Mouse (Mus musculus) erythroblast, adult 5-6 weeks (primary cell): ENCODE measurements around the gene Bex6. TPM values are rescaled to one million over a fixed set of nuclear protein-coding genes. Genes with fewer than 3 reads are reported as not detected.
"Not testable (repeated sequence)": the region's sequence is repeated elsewhere in the genome, so short reads cannot be mapped to it uniquely, and the experiment has no call there.

Source experiments
- ATAC-seq: replicated peaks from 2 replicates; pipeline ENCODE4 v1.8.0; 2016; ENCODE audit warnings: moderate number of reproducible peaks, mild to moderate bottlenecking, moderate TSS enrichment, inconsistent platforms; ENCODE audit not compliant: poor library complexity, low FRiP score, severe bottlenecking
- total RNA-seq, 2 experiments: library from RNA; stranded (forward) in 1 of 2; stranded (reverse) in 1 of 2; fragments of 150-400 nt in 1 of 2; fragments of 200-764, 138-1000 nt in 1 of 2; gene quantifications; 2 replicates each; pipeline versions ENCODE4 v1.2.3 to v1.2.4; 2015 to 2017; ENCODE audit warnings: low replicate concordance in 2 of 2

Gene Bex6
- total RNA-seq, 2 experiments from 2014 or later, result 1.9 to 3.2 TPM

DNA sequence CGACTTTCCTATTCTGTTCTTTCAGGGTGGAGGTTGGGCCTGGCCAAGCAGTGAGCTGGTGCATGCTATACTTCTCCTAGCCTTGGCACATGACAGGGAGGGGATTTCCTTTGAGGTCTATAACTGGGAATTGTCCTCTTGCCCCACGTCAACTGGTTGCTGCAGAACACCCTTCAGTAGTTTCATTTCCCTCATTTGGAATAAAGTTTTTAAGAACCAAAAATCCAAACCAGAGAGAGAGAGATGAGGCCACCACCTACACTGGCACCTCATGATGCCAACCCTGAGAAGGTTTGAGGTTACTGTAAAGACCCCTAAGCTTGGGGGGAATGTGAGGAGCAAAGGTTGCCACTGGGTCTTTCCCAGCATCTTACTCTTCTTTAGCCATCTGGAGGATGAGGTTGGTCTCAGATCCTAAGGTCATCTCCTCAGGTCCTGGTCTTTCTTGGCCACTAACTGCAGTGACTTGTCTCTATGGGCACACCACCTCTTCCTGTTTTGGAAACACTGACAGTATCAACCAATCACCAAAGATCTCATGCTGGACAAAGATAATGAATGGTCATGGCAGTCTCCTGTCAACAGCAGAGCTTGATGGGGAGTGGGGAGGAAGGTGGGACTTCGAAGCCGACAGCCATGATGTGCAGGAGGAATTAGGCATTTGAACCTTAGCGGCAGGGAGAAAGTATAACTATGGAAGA is 8.4 kb upstream of the Bex6 start:
- ATAC-seq, result no peak

DNA sequence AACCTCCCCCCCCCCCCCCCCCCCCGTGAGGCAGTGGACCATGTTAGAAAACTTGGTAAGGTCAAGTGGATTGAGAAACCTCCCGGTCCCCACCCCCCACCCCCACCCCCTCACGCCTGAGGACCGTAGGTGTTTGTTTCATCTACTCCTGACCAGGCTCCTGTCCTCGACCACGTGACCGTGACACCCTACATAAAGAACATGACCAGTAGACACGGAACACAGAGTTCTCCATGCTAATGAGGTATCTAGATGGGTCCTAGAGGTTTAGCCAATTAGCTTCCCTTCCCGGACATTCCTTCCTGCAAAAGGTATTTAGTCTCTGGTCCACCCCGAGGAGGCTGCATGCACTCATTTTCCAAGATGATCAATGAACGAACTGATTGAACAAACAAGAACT is 6.2 kb upstream of the Bex6 start:
- ATAC-seq, result no peak

DNA sequence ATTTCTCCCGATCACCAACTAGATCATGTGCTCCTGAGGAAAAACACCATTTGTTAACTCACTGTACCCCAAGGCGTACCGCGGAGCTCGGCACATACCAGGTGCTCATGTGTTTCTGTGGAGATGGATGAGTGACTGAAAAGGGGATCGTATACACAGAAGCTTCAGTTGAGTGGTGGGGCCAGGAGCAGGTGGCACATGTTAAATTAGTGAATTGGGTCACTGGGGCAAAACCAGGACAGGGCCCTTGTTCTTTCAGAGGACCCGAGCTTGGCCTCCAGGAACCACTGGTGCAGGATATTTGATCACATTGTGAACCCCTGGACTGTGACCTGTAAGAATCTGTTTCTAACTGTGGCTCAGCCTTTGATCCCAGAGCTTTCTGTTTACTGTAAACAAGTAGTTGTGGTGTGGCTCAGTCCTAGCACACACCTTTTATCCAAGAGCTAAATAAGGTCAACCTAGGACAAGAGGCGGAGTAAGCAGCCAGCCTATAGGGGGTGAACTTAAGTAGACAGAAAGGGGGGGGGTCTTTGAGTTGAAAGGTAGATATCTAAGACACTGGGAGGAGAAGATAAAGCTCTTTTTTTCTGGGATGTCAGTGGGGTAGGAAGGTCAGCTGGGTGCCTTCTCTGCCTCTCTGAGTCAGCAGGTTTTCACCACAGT is 5.2 kb upstream of the Bex6 start:
- no peak for ATAC-seq

DNA sequence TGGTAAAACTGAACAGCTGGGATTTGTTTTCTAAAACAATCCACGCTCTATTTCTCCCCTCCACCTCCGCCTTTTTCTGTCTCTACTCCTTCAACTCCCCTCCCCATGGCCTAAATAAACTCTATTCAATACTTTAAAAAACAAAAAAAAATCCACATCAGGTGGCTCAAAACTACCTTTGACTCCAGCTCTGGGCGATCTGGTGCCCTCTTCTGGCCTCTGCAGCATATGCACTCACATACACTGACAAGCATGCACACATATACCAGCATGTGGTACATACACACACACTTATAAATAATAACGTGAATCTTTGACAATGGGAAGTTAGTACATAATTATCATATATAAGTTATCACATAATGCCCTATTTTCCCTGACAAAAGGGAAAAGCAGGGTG is 4.6 kb upstream of the Bex6 start:
- ATAC-seq, result no peak

DNA sequence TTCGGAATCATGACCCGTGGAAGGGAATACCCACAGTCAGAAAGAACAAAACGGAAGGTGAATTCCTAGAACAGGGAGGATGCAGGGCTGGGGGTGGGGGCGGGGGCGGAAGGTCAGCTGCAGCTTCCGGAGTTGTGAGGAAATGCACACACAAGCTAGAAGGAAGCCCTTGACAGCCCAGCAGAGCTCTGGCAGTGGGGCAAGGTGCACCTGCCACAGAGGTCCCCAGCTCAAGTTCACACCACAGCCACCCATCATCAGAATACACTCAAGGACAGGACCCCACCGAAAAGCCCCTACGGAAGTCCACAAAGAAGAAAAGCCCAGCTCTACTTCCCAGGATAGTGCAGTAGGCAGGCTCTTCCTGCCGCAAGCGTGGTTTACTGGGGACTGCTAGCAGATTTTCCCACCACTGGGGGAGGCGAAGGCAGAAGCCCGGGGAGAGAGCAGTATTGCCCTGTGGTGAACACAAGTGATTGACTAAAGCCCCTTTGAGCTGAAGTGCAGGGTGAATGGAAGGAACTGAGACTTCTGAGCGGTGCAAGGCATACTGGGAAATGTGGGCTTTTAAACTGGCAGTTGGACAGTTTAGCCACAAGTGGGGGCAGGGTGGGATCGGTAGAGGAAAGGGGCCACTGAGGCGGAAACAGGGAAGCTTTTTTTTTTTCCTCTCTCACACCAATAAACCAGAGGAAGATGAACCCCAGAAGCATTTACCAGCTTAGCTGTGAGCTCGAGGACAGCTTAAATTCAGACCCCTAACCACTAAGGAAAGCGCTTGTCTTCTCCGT is 2.5 kb upstream of the Bex6 start:
- ATAC-seq, result no peak

DNA sequence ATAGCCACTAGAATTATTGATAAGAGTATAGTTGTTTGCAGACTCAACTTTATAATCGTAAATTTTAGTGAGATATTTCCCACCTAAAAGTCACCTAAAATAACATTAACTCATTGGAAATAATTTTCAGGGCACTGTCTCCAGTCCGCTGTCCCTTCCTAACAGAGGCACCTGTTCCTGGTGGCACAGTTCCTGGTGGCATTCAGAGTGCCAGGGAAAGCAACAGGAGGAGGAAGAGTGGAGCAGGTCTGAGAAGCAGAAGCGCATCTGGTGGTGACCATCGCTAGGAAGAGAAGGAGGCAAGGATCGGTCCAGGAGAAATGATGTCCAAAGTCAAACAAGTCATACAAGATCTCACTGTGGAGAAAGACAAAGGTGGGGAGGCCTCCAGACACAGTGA is 6.4 kb downstream of the Bex6 start:
- ATAC-seq, result no peak

DNA sequence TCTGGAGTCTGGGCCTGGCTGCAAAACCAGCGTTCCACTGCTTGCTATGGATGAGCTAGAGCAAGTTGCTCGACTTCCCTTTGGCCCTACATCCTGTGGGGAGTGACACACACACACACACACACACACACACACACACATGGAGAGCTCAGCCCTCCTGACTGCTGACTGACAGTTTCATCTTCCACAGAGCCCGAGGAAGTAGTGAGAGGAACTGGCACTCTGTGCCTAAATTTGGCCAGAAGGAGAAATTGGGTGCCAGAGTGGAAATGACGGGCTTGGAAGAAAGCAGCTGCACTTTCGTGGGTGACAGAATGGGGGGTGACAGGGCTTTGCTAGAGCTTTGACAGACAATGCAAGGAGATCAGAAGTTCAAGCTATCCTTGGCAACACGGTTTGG is 9.5 kb downstream of the Bex6 start:
- ATAC-seq, result no peak

DNA sequence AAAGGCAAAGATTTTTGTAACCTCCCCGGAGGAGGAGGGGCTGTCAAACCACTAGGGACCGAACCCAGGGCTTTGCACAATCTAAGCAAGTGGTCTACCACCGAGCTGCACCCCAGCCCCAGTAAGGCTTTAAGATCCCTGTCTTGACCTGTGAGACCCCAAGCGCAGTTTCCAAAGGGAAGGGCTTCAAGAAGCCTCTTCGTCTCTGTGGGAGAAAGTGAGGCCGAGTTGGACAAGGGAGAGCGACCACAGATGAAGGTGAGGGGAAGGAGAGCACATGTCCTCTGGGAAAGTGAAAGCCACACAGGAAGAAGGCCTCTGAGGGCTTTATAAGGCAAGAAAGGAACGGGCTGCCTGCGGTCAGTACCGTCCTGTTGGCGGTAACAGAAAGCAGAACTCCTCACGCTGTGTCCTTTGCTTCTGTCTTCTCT is 10.4 kb downstream of the Bex6 start:
- no peak for ATAC-seq

DNA sequence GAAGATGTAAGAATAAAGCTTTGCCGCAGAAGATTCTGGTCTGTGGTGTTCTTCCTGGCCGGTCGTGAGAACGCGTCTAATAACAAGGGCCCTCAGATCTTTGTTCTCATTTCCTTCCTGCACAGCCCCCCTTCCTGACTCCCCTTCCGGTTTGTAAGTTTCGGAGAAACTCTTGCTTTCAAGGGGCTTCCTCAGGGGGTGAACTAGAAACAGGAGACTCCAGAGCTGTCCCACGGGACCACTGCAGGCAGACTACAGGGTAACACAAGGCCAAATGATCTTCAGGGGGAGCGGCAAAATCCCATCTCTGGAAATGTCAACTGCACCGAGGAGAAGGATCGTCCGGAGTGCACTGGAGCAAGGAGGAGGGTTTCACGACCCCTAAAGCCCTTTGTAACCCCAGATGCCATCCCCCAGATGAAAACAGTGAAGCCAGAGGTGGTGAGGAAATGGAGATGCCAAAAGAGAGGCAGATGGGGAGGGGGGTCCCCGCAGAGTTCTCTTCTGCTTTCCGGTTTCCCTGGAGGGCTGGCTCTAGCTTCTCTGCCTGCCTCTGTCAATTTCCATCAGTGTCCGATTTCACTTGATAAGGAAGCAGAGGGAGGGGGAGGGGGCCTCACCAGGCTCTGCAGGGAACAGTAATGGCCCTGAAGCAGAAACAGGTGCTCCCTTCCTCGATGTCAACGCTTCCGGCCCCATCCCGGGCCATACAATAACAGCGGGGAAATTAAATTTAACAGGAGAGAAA is 20.8 kb downstream of the Bex6 start:
- peak; percentile 57; the same call in 1 of the 2 replicates for ATAC-seq

DNA sequence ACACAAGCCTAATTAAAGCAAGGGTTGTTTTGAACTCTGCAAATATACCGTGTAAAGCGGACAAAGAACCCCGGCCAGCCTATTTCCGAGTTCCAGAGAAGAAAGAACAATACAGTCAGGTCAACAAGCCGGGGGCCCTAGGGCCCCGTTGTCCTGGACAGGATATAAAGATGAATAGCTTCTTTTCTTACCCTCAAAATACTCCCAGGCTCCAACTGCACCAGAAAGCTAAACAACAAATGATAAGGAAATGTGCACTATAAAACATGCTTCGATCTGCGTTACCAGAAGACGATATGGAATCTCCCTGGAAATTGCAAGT is 21.3 kb downstream of the Bex6 start:
- 0 out of 2 replicates have a peak, but pooled peaks have one; percentile 8 for ATAC-seq

DNA sequence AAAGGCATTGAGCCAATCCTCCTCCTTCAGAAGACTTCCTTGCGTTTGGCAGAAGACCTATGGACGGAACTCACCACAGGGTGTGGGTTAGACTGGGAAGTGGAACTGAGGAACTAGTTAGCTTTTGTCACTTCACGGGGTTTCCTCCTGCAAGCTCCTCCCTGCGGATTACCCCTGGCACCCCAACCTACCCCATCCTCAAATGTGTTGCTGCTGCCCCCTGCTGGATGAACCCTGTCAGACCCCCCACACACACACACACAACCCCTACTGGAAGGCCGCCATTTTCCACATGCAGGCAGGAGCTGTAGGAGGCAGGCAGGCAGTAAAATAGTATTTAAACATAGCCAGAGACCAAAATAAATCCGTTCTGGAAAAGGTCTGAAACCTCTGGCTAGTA is 23.1 kb downstream of the Bex6 start:
- peak; percentile 80 for ATAC-seq

DNA sequence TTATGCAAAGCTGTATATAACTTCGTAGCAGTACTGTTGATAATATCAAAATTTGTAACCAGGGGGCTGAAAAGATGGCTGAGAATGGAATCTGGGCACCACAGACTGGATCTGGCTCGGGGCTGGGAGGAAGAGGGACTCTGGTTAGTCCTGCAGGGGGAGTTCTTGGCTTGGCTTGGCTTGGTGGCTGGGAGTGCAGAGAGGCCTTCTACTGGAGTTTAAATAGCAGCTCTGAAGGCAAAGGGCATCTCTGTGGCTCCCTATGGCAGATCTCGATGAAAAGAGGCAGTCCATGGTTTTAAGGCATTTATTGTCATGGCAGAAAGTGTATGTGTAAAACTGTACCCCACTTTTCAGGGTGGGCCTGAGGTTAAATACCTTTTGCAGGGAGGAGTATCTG is 25.3 kb downstream of the Bex6 start:
- no peak for ATAC-seq

DNA sequence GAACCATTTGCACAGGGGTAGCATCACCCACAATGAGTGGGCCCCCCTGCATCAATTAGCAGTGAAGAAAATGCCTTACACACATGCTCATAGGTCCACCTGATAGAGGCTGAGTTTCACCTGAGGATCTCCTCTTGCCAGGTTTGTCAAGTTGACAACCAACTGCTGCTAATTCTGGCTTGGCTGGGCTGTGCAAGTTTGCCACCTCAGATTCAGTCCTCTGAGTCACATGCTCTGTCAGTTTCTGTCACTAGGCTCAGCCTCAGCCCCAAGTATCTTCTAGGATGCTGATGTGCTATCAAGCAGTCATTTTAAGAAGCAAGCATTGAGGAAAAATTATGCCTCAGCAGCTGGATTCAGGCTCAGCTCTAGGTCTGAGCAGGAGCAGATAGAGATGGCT is 34.5 kb downstream of the Bex6 start:
- ATAC-seq, result no peak

DNA sequence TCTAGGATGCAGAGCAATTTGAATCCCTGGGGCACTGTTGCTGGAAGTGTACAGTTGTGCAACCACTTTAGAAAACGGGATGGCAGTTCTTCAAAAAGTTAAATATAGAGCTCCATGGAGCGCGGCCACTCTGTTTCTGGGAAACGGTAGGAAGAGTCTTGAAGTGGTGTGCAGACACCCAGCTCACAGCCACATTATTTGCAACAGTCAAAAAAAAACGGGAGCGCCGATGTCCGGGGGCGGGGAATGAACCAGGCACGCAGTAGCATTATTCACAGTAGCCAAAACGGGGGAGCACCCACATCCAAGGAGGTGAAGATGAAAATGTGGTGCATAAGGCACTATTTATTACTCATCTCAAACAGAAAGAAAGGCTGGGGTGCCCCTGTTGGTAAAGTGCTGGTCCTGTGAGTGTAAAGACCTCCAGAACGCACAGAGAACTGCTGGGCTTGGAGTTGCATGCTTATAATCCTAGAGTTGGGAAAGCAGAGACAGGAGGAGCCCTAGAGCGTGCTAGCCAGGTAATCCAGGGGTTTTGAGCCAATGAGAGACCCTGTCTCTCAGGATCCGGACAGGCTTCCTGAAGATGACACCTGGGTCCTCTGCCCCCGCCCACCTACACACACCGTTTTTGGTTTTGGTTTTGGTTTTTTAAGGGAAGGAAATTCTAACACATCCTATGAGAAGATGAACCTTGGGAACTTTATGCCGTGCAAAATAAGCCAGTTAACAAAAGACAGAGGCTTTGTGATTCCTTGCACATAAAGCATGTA is 35.4 kb downstream of the Bex6 start:
- ATAC-seq, result no peak

DNA sequence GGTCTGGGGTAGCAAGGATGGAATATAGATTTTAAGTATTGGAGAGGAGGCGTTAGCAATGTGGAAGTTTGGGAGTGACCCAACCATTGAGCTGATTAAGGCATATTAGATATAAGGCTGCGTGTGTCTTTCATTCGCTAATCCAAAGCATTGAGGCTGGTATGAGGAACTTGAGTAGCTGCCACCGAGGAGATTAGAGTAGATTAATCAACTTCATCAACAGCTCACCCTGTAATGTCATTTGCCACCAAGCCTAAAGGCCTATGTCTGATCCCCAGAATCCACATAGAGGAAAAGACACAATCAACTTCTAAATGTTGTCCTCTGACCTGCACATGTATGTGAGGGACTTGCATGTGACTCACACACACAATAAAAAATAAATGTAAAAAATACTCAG is 42.2 kb downstream of the Bex6 start:
- ATAC-seq, result no peak

DNA sequence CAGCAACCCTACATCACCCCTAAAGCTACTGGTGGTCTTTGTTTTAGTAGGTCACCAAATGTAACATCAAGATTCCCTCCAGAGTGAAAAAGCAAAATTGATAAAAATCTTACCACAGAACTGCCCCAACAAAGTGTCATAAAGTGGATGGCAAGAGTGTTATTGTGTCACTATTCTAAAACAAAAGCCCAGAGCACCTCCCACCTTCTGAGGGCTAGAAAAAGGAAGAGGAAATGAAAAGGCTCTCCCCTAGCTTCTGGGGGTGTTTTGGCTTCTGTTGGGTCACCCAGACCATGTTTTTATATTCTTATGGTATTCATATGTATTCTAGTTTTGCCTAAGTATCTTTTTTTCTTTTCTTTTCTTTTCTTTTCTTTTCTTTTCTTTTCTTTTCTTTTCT is 42.8 kb downstream of the Bex6 start:
- ATAC-seq, result no peak

DNA sequence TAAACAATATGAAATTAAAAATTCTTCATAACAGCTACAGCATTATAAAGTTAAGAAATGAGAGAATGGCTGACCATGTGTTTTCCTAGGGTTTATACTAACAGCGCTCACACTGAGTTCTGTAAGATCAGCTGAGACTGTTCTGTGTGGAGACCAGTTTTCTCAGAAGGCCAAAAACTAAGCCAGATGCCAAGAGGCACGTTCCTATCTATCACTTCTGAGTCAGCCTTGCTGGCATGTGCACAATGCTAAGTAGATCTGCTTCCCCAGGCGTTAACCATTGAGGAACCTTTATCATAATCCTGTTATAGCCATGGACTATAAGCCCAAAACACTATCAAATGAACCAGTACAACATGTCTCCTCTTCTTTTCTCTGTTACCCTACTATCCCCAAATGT is 52.4 kb downstream of the Bex6 start:
- ATAC-seq, result not testable (repeated sequence)
